In the genomic region with DNA sequence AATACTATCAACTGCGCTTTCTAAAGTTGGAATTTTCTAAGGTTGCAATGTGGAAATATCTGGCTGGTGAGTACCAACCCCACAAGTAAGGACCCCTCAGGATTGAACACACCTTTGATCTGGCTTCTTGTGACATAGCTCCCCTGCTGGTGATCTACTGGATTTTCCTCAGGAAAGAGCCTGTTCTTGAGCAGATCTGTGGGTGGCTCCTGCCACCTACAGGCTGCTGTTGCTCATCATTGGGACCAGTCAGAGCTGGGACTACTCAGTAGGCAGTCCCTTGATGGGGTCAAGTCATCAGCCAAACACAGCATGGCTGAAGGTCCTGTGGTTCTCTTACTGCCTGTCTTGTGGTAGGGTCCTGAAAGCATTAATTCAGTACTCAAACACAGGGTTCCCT, we compare ENCODE assay signal across 7 mouse cellular contexts. TPM values are rescaled to one million over a fixed set of nuclear protein-coding genes. Genes with fewer than 3 reads are reported as not detected.
DNase-seq lines count a peak whose midpoint lies in the region; ATAC-seq and TF ChIP-seq lines count a peak whose summit lies in the region.

No protein-coding gene starts in this region.

- no peak overlapping the region for H3K4me3 ChIP-seq in cortical plate, adult 2 months (ENCODE audit: insufficient read depth, low read length)

- peak; percentile 99 for TF ChIP-seq CTCF in cortical plate, adult 2 months (IDR thresholded peaks at IDR 0.05; ENCODE audit: extremely low read depth, insufficient read depth, low read length)

- peaks cover 5% of the 10 kb centered on the region; the same call in 1 of the 2 replicates for H3K4me1 ChIP-seq in cortical plate, adult 2 months (ENCODE audit: control insufficient read depth, insufficient read depth, low read length)

- no peak overlapping the region for H3K27ac ChIP-seq in cortical plate, adult 2 months (ENCODE audit: insufficient read depth, low read length)

- ATAC-seq in inflammation-experienced regulatory T-cells, adult 6 months = peak; percentile 69
- peak; percentile 76 for ATAC-seq in megakaryocyte progenitor cell, adult 5-6 weeks (replicated peaks; ENCODE audit: poor library complexity)

- TF ChIP-seq POLR2A in cortical plate, adult 2 months (IDR thresholded peaks at IDR 0.05; ENCODE audit: extremely low read depth, insufficient read depth, low read length) = no peak

- peak; percentile 85 to 93 for DNase-seq in adrenal gland, adult (ENCODE audit: inconsistent age in 2 of 2, low spot score in 1 of 2)
- peak; percentile 76 for DNase-seq in gastrocnemius, postnatal 25 days
- DNase-seq in left cerebral cortex, adult 9 months (ENCODE audit: low spot score in 2 of 2) = peak; percentile 73 to 84
- DNase-seq in right cerebral cortex, postnatal 25 days = peak; percentile 71

RNA-seq across cellular contexts. Expression of a gene that starts 1.3 kb away (rescaled TPM):
- polyA plus RNA-seq in cortical plate, adult 2 months (2012; rRNA removed) = 195 and 212 TPM in 2 replicates
- total RNA-seq in gastrocnemius, postnatal 25 days (2021) = 1 to 10 TPM; 6.0 to 7.2 TPM
- 10 to 100 TPM in 2 of 3 experiments, 1 to 10 TPM in 1; 6.4 to 19.9 (median 17.5) TPM for polyA plus RNA-seq in inflammation-experienced regulatory T-cells, adult 6 months (2017; shearing (Covaris generic))
- 21.5 and 22.3 TPM in 2 replicates for total RNA-seq in megakaryocyte progenitor cell, adult 5-6 weeks (2015)
- total RNA-seq in megakaryocyte progenitor cell, adult 5-6 weeks (2017) = 8.7 and 9.8 TPM in 2 replicates

RNA-seq across cellular contexts. Expression of a gene that starts 7.3 kb away (rescaled TPM):
- polyA plus RNA-seq in cortical plate, adult 2 months (2012; rRNA removed) = 16.8 and 21.8 TPM in 2 replicates
- 10 to 100 TPM; 10.5 to 12.7 TPM for total RNA-seq in gastrocnemius, postnatal 25 days (2021)
- polyA plus RNA-seq in inflammation-experienced regulatory T-cells, adult 6 months (2017; shearing (Covaris generic)) = not detected
- total RNA-seq in megakaryocyte progenitor cell, adult 5-6 weeks (2015) = not detected in 2 replicates
- not detected in 2 replicates for total RNA-seq in megakaryocyte progenitor cell, adult 5-6 weeks (2017)

RNA-seq across cellular contexts. Expression of a gene that starts 15.0 kb away (rescaled TPM):
- 55.4 and 57.0 TPM in 2 replicates for polyA plus RNA-seq in cortical plate, adult 2 months (2012; rRNA removed)
- 1 to 10 TPM; 2.6 to 6.1 TPM for total RNA-seq in gastrocnemius, postnatal 25 days (2021)
- 100 to 1,000 TPM; 154 to 182 (median 170) TPM for polyA plus RNA-seq in inflammation-experienced regulatory T-cells, adult 6 months (2017; shearing (Covaris generic))
- total RNA-seq in megakaryocyte progenitor cell, adult 5-6 weeks (2015) = 330 and 337 TPM in 2 replicates
- total RNA-seq in megakaryocyte progenitor cell, adult 5-6 weeks (2017) = 81.1 and 100 TPM in 2 replicates

RNA-seq across cellular contexts. Expression of a gene that starts 19.5 kb away (rescaled TPM):
- not detected in 2 replicates for polyA plus RNA-seq in cortical plate, adult 2 months (2012; rRNA removed)
- not detected for total RNA-seq in gastrocnemius, postnatal 25 days (2021)
- polyA plus RNA-seq in inflammation-experienced regulatory T-cells, adult 6 months (2017; shearing (Covaris generic)) = not detected
- not detected in 2 replicates for total RNA-seq in megakaryocyte progenitor cell, adult 5-6 weeks (2015)
- total RNA-seq in megakaryocyte progenitor cell, adult 5-6 weeks (2017) = not detected in 2 replicates

RNA-seq across cellular contexts. Expression of a gene that starts 21.9 kb away (rescaled TPM):
- 0.21 TPM in 1 of 2 replicates, not detected in the other for polyA plus RNA-seq in cortical plate, adult 2 months (2012; rRNA removed)
- total RNA-seq in gastrocnemius, postnatal 25 days (2021) = not detected
- polyA plus RNA-seq in inflammation-experienced regulatory T-cells, adult 6 months (2017; shearing (Covaris generic)) = not detected
- total RNA-seq in megakaryocyte progenitor cell, adult 5-6 weeks (2015) = not detected in 2 replicates
- not detected in 2 replicates for total RNA-seq in megakaryocyte progenitor cell, adult 5-6 weeks (2017)

Comparison
In these comparisons a context has a peak if more than half of its experiments do, and no peak if none do; other contexts are left out.
1. RNA of a gene that starts 7.3 kb away (total RNA-seq): 10.5 to 12.7 TPM in gastrocnemius, postnatal 25 days; not detected in megakaryocyte progenitor cell, adult 5-6 weeks; every median in the first group is over 10 times any median in the second.
2. RNA of a gene that starts 15.0 kb away (total RNA-seq): 81.1 to 337 TPM in megakaryocyte progenitor cell, adult 5-6 weeks; 2.6 to 6.1 TPM in gastrocnemius, postnatal 25 days; every median in the first group is over 10 times any median in the second.
3. Peak in every context shown above with its lines, with median percentiles within 50 percentile points of each other: DNase-seq.